Mouse (Mus musculus): ENCODE measurements around the gene AI413582. TPM values are rescaled to one million over a fixed set of nuclear protein-coding genes. Genes with fewer than 3 reads are reported as not detected.

Gene AI413582
- polyA plus RNA-seq, 1 experiment from 2014 or later = 13.9 TPM

GRCm38 (mm10) chr17:27578487-27578886 is 12.9 kb upstream of the AI413582 start:
- ATAC-seq (ENCODE audit: insufficient read depth) = no peak
- no peak overlapping the region for H3K9ac ChIP-seq
- no peaks in the 10 kb centered on the region for H3K27me3 ChIP-seq
- H3K4me1 ChIP-seq (replicated peaks) = peaks cover 66% of the 10 kb centered on the region
- no peak overlapping the region for H3K4me2 ChIP-seq
- no peak overlapping the region for H3K27ac ChIP-seq (replicated peaks)
- no peaks in the 10 kb centered on the region for H3K9me3 ChIP-seq (replicated peaks)
- WGBS (ENCODE audit: insufficient replicate concordance) = 82% methylated on average over 10 of the region's 10 CpGs
- peaks cover 42% of the 10 kb centered on the region for H3K36me3 ChIP-seq (replicated peaks)
- no peak overlapping the region for H3K4me3 ChIP-seq (replicated peaks)

- no peak overlapping the region for H3K4me2 ChIP-seq
- H3K4me3 ChIP-seq (replicated peaks) = no peak overlapping the region
- WGBS (ENCODE audit: insufficient replicate concordance) = 75% methylated on average over 6 of the region's 6 CpGs
- no peak overlapping the region for H3K27ac ChIP-seq (replicated peaks)
- peaks cover 39% of the 10 kb centered on the region for H3K36me3 ChIP-seq (replicated peaks)
- H3K9ac ChIP-seq = no peak overlapping the region
- no peak for ATAC-seq (ENCODE audit: insufficient read depth)
- H3K9me3 ChIP-seq (replicated peaks) = no peaks in the 10 kb centered on the region
- H3K27me3 ChIP-seq = no peaks in the 10 kb centered on the region
- H3K4me1 ChIP-seq (replicated peaks) = peaks cover 59% of the 10 kb centered on the region
These were observed 11.9 kb upstream of the AI413582 start for GRCm38 (mm10) chr17:27577468-27577867.

DNA sequence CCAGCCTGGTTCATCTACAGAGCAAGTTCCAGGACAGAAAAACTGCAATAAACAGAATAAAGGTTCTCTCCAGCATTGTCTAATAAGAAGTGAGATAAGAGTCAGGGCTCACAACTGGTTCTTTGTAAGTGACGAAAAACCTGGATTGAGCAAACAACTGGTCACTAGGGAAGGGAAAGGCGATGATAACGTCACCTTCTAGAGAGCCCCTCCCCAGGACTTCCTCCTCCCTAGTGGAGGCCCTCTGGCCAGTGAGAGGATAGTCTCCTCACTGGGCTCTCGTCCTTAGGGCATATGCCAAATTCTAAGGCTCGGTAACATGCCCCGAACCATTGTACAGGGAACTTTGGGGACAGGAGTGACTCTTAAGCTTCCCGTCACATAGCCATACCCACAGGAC is 10.5 kb upstream of the AI413582 start:
- Histone ChIP-seq H3K36me3 (replicated peaks) (peaks cover 29% of the 10 kb centered on the region), H3K4me2 (no peak overlapping the region), H3K4me3 (replicated peaks) (no peak overlapping the region), H3K27me3 (no peaks in the 10 kb centered on the region), H3K9me3 (replicated peaks) (no peaks in the 10 kb centered on the region), H3K27ac (replicated peaks) (no peak overlapping the region), H3K9ac (no peak overlapping the region), H3K4me1 (replicated peaks) (peaks cover 51% of the 10 kb centered on the region)
- WGBS (ENCODE audit: insufficient replicate concordance) = 71% methylated on average over 7 of the region's 7 CpGs
- ATAC-seq (ENCODE audit: insufficient read depth) = no peak

DNA sequence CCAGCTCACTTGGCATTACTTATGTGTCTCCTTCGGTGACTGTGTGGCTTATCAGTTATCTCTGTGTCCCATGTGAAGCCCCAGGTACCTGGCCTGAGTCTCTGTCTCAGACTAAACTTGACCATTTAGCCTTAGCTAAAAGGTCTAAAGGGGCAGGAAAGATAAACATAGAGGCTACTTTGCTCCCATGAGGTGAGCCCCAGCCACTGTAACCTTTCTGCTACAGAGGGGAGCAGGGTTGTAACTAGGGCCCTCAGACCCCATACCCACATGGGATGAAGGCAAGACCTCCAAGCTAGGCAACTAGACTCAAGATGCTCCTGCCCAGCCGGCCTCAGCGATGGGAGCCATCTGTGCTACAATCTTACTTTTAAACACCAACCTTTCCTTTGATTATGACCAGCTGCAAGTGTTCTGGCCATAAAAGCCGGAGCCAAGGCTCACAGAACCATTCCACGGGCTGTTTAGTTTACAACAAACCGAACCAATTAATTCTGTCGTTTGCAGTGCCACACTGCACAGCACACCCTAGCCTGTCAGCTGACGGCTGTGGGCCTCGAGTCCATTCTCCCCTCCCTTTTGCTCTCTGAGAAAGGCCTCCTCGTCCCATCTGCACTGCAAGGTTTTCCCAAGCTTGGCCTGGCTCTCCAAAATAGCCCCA is 9.7 kb upstream of the AI413582 start:
- ATAC-seq (ENCODE audit: insufficient read depth) = no peak
- Histone ChIP-seq H3K9me3 (replicated peaks) (no peaks in the 10 kb centered on the region), H3K36me3 (replicated peaks) (peaks cover 22% of the 10 kb centered on the region), H3K4me2 (no peak overlapping the region), H3K27ac (replicated peaks) (no peak overlapping the region), H3K4me3 (replicated peaks) (no peak overlapping the region), H3K4me1 (replicated peaks) (peaks cover 43% of the 10 kb centered on the region), H3K9ac (no peak overlapping the region), H3K27me3 (no peaks in the 10 kb centered on the region)
- WGBS (ENCODE audit: insufficient replicate concordance) = 64% methylated on average over 10 of the region's 10 CpGs

DNA sequence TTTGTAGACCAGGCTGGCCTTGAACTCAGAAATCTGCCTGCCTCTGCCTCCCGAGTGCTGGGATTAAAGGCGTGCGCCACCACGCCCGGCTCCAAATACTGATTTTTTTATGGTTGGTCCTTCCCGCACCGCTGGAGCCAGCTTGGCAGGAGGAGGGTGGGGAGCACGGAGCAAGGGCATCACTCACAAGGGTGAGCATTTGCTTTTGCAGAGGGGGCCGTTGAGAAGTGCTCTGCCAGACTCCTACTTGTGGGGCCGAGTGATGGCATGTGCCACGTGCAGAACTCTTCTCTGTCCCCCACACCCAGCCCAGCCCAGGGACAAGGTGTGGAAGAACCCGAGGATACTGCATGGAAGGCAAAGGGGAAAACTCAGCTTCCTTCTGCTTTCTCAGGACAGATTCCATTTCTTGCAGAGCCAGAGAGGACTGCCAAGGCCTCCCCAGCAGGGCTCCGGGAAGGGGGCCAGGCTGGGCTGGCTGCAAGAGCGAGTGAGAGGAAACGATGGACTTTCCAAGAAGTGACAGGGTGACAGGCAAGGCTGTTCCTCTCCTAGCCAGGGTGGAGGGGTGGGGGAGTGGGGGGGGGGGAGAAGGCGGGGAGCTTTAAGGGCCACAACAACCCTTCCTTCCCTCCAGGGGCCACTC is 9.0 kb upstream of the AI413582 start:
- H3K9ac ChIP-seq = no peak overlapping the region
- H3K4me1 ChIP-seq (replicated peaks) = peaks cover 36% of the 10 kb centered on the region
- no peak overlapping the region for H3K27ac ChIP-seq (replicated peaks)
- no peak overlapping the region for H3K4me3 ChIP-seq (replicated peaks)
- H3K4me2 ChIP-seq = no peak overlapping the region
- H3K27me3 ChIP-seq = no peaks in the 10 kb centered on the region
- no peaks in the 10 kb centered on the region for H3K9me3 ChIP-seq (replicated peaks)
- ATAC-seq (ENCODE audit: insufficient read depth) = no peak
- WGBS (ENCODE audit: insufficient replicate concordance) = 58% methylated on average over 16 of the region's 16 CpGs
- H3K36me3 ChIP-seq (replicated peaks) = peaks cover 15% of the 10 kb centered on the region

GRCm38 (mm10) chr17:27573772-27574320 is 8.3 kb upstream of the AI413582 start:
- 37% methylated on average over 10 of the region's 10 CpGs for WGBS (ENCODE audit: insufficient replicate concordance)
- Histone ChIP-seq H3K27me3 (no peaks in the 10 kb centered on the region), H3K4me3 (replicated peaks) (no peak overlapping the region), H3K27ac (replicated peaks) (no peak overlapping the region), H3K9ac (no peak overlapping the region), H3K4me1 (replicated peaks) (peaks cover 38% of the 10 kb centered on the region), H3K36me3 (replicated peaks) (peaks cover 10% of the 10 kb centered on the region; the same call in 1 of the 2 replicates), H3K4me2 (no peak overlapping the region), H3K9me3 (replicated peaks) (no peaks in the 10 kb centered on the region)
- ATAC-seq (ENCODE audit: insufficient read depth) = peak; percentile 49

DNA sequence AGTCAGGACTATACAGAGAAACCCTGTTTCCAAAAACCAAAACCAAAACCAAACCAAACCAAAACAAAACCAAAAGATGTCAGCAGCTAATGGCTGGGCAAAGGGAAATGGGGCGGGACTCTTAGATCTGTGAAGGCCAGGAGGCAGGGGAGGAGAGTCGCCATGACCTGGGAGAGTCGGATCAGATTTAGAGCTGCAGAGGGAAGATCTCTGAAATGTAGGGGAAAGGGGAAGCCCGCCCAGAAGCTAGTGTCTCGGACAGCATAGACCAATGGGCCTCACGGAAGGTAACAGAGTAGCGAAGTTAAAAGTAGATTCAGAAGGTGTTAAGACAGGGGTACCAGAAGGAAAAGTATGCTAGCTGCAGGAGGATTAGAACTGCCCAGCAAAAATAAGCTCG is 5.8 kb upstream of the AI413582 start:
- WGBS (ENCODE audit: insufficient replicate concordance) = 61% methylated on average over 8 of the region's 8 CpGs
- H3K27me3 ChIP-seq = peaks cover 11% of the 10 kb centered on the region; the same call in 1 of the 2 replicates
- H3K9me3 ChIP-seq (replicated peaks) = no peaks in the 10 kb centered on the region
- no peak overlapping the region for H3K9ac ChIP-seq
- no peak overlapping the region for H3K4me3 ChIP-seq (replicated peaks)
- H3K4me1 ChIP-seq (replicated peaks) = peaks cover 54% of the 10 kb centered on the region
- H3K4me2 ChIP-seq = no peak overlapping the region
- H3K27ac ChIP-seq (replicated peaks) = no peak overlapping the region
- H3K36me3 ChIP-seq (replicated peaks) = no peaks in the 10 kb centered on the region
- ATAC-seq (ENCODE audit: insufficient read depth) = no peak

DNA sequence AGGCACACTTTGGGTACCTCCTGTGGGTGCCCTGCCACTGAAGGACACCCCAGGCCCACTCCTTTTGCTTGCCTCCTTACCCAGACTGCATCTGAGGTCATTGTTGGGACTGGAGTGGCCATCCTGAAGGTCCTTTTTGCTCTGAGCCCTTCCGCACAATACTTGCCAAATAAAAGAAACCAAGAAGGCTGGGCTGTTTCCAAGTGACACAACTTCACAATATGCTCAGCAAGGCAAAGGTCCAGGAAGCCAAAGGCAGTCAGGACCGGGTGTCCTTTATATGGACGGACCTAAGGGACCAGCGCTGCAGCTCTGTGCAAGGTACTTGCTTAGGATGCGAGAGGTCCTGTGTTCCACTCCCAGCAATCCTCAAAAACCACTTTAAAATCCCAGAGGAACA is 2.7 kb upstream of the AI413582 start:
- Histone ChIP-seq H3K27me3 (peaks cover 11% of the 10 kb centered on the region; the same call in 1 of the 2 replicates), H3K4me1 (replicated peaks) (peaks cover 57% of the 10 kb centered on the region), H3K9ac (no peak overlapping the region), H3K9me3 (replicated peaks) (no peaks in the 10 kb centered on the region), H3K27ac (replicated peaks) (no peak overlapping the region), H3K36me3 (replicated peaks) (0 out of 2 replicates have a peak, but pooled peaks cover 3% of the 10 kb centered on the region), H3K4me2 (no peak overlapping the region), H3K4me3 (replicated peaks) (no peak overlapping the region)
- ATAC-seq (ENCODE audit: insufficient read depth) = no peak
- WGBS (ENCODE audit: insufficient replicate concordance) = 81% methylated on average over 5 of the region's 5 CpGs

GRCm38 (mm10) chr17:27565942-27566267 is 349 bp upstream of the AI413582 start:
- ATAC-seq (ENCODE audit: insufficient read depth) = no peak

GRCm38 (mm10) chr17:27564391-27565162 is 979 bp downstream of the AI413582 start:
- Histone ChIP-seq H3K4me1 (replicated peaks) (peaks cover 76% of the 10 kb centered on the region), H3K27ac (replicated peaks) (peak overlapping the region; percentile 78; the same call in 1 of the 2 replicates), H3K4me3 (replicated peaks) (peak overlapping the region; percentile 73), H3K9ac (peak overlapping the region; percentile 68), H3K4me2 (peak overlapping the region; percentile 97), H3K36me3 (replicated peaks) (peaks cover 28% of the 10 kb centered on the region), H3K27me3 (peaks cover 11% of the 10 kb centered on the region; the same call in 1 of the 2 replicates), H3K9me3 (replicated peaks) (no peaks in the 10 kb centered on the region)
- 9% methylated on average over 20 of the region's 20 CpGs for WGBS (ENCODE audit: insufficient replicate concordance)
- ATAC-seq (ENCODE audit: insufficient read depth) = no peak

More at GRCm38 (mm10) chr17:27565942-27566267, 349 bp upstream of the AI413582 start:
- H3K27ac ChIP-seq (replicated peaks) = no peak overlapping the region
- H3K4me2 ChIP-seq = peak overlapping the region; percentile 97
- H3K4me1 ChIP-seq (replicated peaks) = peaks cover 64% of the 10 kb centered on the region
- no peaks in the 10 kb centered on the region for H3K9me3 ChIP-seq (replicated peaks)
- H3K27me3 ChIP-seq = peaks cover 11% of the 10 kb centered on the region; the same call in 1 of the 2 replicates
- peaks cover 16% of the 10 kb centered on the region for H3K36me3 ChIP-seq (replicated peaks)
- H3K9ac ChIP-seq = peak overlapping the region; percentile 42
- under 1% methylated on average over 13 of the region's 13 CpGs for WGBS (ENCODE audit: insufficient replicate concordance)
- peak overlapping the region; percentile 73 for H3K4me3 ChIP-seq (replicated peaks)

DNA sequence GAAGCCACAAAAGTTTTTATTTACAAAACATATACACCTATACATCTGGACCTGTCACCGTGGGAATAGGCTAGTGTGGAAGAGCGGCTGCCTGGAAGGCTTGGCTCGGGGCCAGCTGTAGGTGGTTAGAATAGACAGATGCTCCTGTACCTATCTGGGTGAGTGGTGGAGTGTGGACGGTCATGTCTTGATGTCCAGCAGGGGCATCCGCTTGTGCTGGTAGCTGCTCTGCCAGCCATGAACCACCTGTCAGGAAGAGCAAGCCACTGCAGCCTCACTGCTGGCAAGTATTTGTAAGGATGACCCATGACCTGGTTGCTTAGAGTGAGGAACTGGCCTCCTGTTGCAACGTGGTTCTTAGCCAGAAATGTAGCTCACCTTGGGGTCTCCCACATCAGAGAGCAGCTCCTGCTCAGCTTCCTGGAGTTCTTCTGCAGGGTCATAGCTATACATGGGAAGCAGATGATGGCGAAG is 1.7 kb downstream of the AI413582 start:
- Histone ChIP-seq H3K4me1 (replicated peaks) (peaks cover 80% of the 10 kb centered on the region), H3K36me3 (replicated peaks) (peaks cover 28% of the 10 kb centered on the region), H3K27ac (replicated peaks) (peak overlapping the region; percentile 29; the same call in 1 of the 2 replicates), H3K4me2 (peak overlapping the region; percentile 97; the same call in 1 of the 2 replicates), H3K9me3 (replicated peaks) (no peaks in the 10 kb centered on the region), H3K27me3 (peaks cover 11% of the 10 kb centered on the region; the same call in 1 of the 2 replicates), H3K4me3 (replicated peaks) (no peak overlapping the region), H3K9ac (no peak overlapping the region)
- 51% methylated on average over 7 of the region's 7 CpGs for WGBS (ENCODE audit: insufficient replicate concordance)
- no peak for ATAC-seq (ENCODE audit: insufficient read depth)
